Mouse (Mus musculus): ENCODE data around the gene Mapkbp1. TPM values are rescaled to one million over a fixed set of nuclear protein-coding genes. Genes with fewer than 3 reads are reported as not detected.

The Mapkbp1 gene
- total and polyA plus RNA-seq, 2 experiments from 2014 or later, result 7.4 to 64.6 TPM

- Histone ChIP-seq H3K9me3 (ENCODE audit: low read length) (no peaks in the 10 kb centered on the region), H3K27me3 (ENCODE audit: insufficient read depth, low read length) (no peaks in the 10 kb centered on the region), H3K36me3 (ENCODE audit: insufficient read depth, low read length) (no peaks in the 10 kb centered on the region), H3K4me3 (ENCODE audit: low read depth, low read length) (no peak overlapping the region), H3K27ac (ENCODE audit: low read depth, low read length) (no peak overlapping the region), H3K9ac (replicated peaks; ENCODE audit: low read length, poor library complexity, severe bottlenecking) (no peak overlapping the region), H3K4me2 (ENCODE audit: low read depth, low read length, poor library complexity, severe bottlenecking) (no peak overlapping the region), H3K4me1 (ENCODE audit: insufficient read depth, low read length) (no peaks in the 10 kb centered on the region)
- ATAC-seq (ENCODE audit: low FRiP score), result no peak
- 54% methylated on average over 10 of the region's 10 CpGs for WGBS
- TF ChIP-seq CTCF (IDR thresholded peaks at IDR 0.05), result peak; percentile 65
- DNase-seq (ENCODE audit: low spot score), result peak; percentile 33
Measured at GRCm38 (mm10) chr2:120049632-120050274, 77.3 kb downstream of the Mapkbp1 start.

- 64% methylated on average over 6 of the region's 6 CpGs for WGBS
- H3K36me3 ChIP-seq (ENCODE audit: insufficient read depth, low read length), result no peaks in the 10 kb centered on the region
- ATAC-seq (ENCODE audit: low FRiP score) (no peak), DNase-seq (ENCODE audit: low spot score) (no peak)
- no peaks in the 10 kb centered on the region for H3K4me1 ChIP-seq (ENCODE audit: insufficient read depth, low read length)
- no peak overlapping the region for H3K27ac ChIP-seq (ENCODE audit: low read depth, low read length)
- H3K9ac ChIP-seq (replicated peaks; ENCODE audit: low read length, poor library complexity, severe bottlenecking), result no peak overlapping the region
- no peaks in the 10 kb centered on the region for H3K9me3 ChIP-seq (ENCODE audit: low read length)
- TF ChIP-seq CTCF (IDR thresholded peaks at IDR 0.05), result no peak
- H3K4me3 ChIP-seq (ENCODE audit: low read depth, low read length), result no peak overlapping the region
- H3K4me2 ChIP-seq (ENCODE audit: low read depth, low read length, poor library complexity, severe bottlenecking), result no peak overlapping the region
- H3K27me3 ChIP-seq (ENCODE audit: insufficient read depth, low read length), result no peaks in the 10 kb centered on the region
Measured at GRCm38 (mm10) chr2:120051405-120051804, 78.9 kb downstream of the Mapkbp1 start.

- H3K9me3 ChIP-seq (ENCODE audit: low read length), result no peaks in the 10 kb centered on the region
Measured at GRCm38 (mm10) chr2:120054771-120055552, 82.5 kb downstream of the Mapkbp1 start.

GRCm38 (mm10) chr2:120055923-120056322, 83.4 kb downstream of the Mapkbp1 start:
- WGBS, result 83% methylated on average over 10 of the region's 10 CpGs
- H3K4me3 ChIP-seq (ENCODE audit: low read depth, low read length), result no peak overlapping the region
- ATAC-seq (ENCODE audit: low FRiP score), result no peak
- no peaks in the 10 kb centered on the region for H3K27me3 ChIP-seq (ENCODE audit: insufficient read depth, low read length)
- no peaks in the 10 kb centered on the region for H3K36me3 ChIP-seq (ENCODE audit: insufficient read depth, low read length)
- no peak overlapping the region for H3K27ac ChIP-seq (ENCODE audit: low read depth, low read length)
- no peak overlapping the region for H3K4me2 ChIP-seq (ENCODE audit: low read depth, low read length, poor library complexity, severe bottlenecking)
- no peaks in the 10 kb centered on the region for H3K9me3 ChIP-seq (ENCODE audit: low read length)
- H3K9ac ChIP-seq (replicated peaks; ENCODE audit: low read length, poor library complexity, severe bottlenecking), result no peak overlapping the region
- peak; percentile 26 for DNase-seq (ENCODE audit: low spot score)
- H3K4me1 ChIP-seq (ENCODE audit: insufficient read depth, low read length), result no peaks in the 10 kb centered on the region
- no peak for TF ChIP-seq CTCF (IDR thresholded peaks at IDR 0.05)

More at GRCm38 (mm10) chr2:120054771-120055552, 82.5 kb downstream of the Mapkbp1 start:
- Histone ChIP-seq H3K27me3 (ENCODE audit: insufficient read depth, low read length) (no peaks in the 10 kb centered on the region), H3K9ac (replicated peaks; ENCODE audit: low read length, poor library complexity, severe bottlenecking) (no peak overlapping the region), H3K36me3 (ENCODE audit: insufficient read depth, low read length) (no peaks in the 10 kb centered on the region), H3K4me1 (ENCODE audit: insufficient read depth, low read length) (no peaks in the 10 kb centered on the region), H3K4me2 (ENCODE audit: low read depth, low read length, poor library complexity, severe bottlenecking) (no peak overlapping the region), H3K4me3 (ENCODE audit: low read depth, low read length) (no peak overlapping the region), H3K27ac (ENCODE audit: low read depth, low read length) (no peak overlapping the region)
- WGBS, result 88% methylated on average over 12 of the region's 12 CpGs
- DNase-seq (ENCODE audit: low spot score) (no peak), ATAC-seq (ENCODE audit: low FRiP score) (no peak)
- no peak for TF ChIP-seq CTCF (IDR thresholded peaks at IDR 0.05)

GRCm38 (mm10) chr2:120058818-120059217, 86.3 kb downstream of the Mapkbp1 start:
- no peaks in the 10 kb centered on the region for H3K36me3 ChIP-seq (ENCODE audit: insufficient read depth, low read length)
- no peaks in the 10 kb centered on the region for H3K4me1 ChIP-seq (ENCODE audit: insufficient read depth, low read length)
- no peak overlapping the region for H3K27ac ChIP-seq (ENCODE audit: low read depth, low read length)
- no peak overlapping the region for H3K9ac ChIP-seq (replicated peaks; ENCODE audit: low read length, poor library complexity, severe bottlenecking)
- H3K4me2 ChIP-seq (ENCODE audit: low read depth, low read length, poor library complexity, severe bottlenecking), result no peak overlapping the region
- WGBS, result 86% methylated on average over 4 of the region's 4 CpGs
- no peak for TF ChIP-seq CTCF (IDR thresholded peaks at IDR 0.05)
- no peak overlapping the region for H3K4me3 ChIP-seq (ENCODE audit: low read depth, low read length)
- no peak for DNase-seq (ENCODE audit: low spot score)
- H3K9me3 ChIP-seq (ENCODE audit: low read length), result no peaks in the 10 kb centered on the region
- no peaks in the 10 kb centered on the region for H3K27me3 ChIP-seq (ENCODE audit: insufficient read depth, low read length)
- ATAC-seq (ENCODE audit: low FRiP score), result no peak

- ATAC-seq (ENCODE audit: low FRiP score), result no peak
- H3K9me3 ChIP-seq (ENCODE audit: low read length), result no peaks in the 10 kb centered on the region
- no peak overlapping the region for H3K27ac ChIP-seq (ENCODE audit: low read depth, low read length)
- WGBS, result 82% methylated on average over 3 of the region's 3 CpGs
- no peak for TF ChIP-seq CTCF (IDR thresholded peaks at IDR 0.05)
- no peak overlapping the region for H3K9ac ChIP-seq (replicated peaks; ENCODE audit: low read length, poor library complexity, severe bottlenecking)
- no peak for DNase-seq (ENCODE audit: low spot score)
- H3K4me3 ChIP-seq (ENCODE audit: low read depth, low read length), result no peak overlapping the region
- H3K4me2 ChIP-seq (ENCODE audit: low read depth, low read length, poor library complexity, severe bottlenecking), result no peak overlapping the region
- no peaks in the 10 kb centered on the region for H3K27me3 ChIP-seq (ENCODE audit: insufficient read depth, low read length)
- no peaks in the 10 kb centered on the region for H3K4me1 ChIP-seq (ENCODE audit: insufficient read depth, low read length)
- no peaks in the 10 kb centered on the region for H3K36me3 ChIP-seq (ENCODE audit: insufficient read depth, low read length)
Measured at GRCm38 (mm10) chr2:120059466-120059865, 87.0 kb downstream of the Mapkbp1 start.
